Mouse (Mus musculus): Measurements from ENCODE around the gene Akr1d1.

Akr1d1 gene

DNA sequence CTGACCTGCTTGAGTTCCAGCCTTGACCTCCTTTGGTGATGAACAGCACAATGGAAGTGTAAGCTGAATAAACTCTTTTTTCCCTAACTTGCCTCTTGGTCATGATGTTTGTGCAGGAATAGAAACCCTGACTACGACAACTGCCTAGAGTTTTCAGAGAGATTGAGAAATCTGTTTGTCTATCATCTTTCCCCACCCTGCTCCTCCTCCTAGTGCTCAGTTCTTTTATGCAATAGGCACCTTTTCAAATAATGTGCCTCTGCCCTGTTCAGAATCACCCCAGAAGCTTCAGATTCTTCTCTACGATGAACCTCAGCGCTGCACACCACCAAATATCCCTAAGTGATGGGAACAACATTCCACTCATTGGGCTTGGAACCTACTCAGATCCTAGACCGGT lies at the start of gene Akr1d1:
Gene Akr1d1 (plus strand): TSS at position 234 of the 400 bp plus-strand sequence.
- no peak for DNase-seq (ENCODE audit: low read depth)

- no peak for DNase-seq (ENCODE audit: low read depth)
These were observed 48.8 kb upstream of the Akr1d1 start for GRCm38 (mm10) chr6:37481147-37481546.

- DNase-seq (ENCODE audit: low read depth), result no peak
These were observed 46.7 kb upstream of the Akr1d1 start for GRCm38 (mm10) chr6:37483262-37483661.

DNA sequence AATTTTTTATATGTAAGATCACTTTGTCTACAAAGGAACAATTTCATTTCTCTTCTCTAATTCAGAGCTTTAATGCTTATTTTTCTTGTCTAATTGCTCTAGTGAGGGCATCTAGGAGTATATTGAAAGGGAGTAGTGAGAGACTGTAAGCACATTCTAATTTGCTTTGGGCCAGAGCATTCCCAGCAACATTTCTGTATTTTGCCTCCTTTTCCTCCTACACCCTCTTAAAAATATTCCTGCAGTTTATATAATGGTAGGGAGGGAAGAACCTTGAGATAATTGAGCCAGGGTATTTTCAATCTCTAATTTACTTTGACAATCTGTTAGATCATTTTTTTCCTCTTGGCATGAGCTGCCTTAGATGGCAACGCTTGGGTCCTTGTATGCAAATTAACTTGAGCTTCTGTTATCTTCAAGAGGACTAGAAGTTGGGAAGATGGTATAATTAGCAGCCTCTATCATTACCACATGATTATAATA lies 45.3 kb upstream of the Akr1d1 start:
- DNase-seq (ENCODE audit: low read depth), result no peak

DNA sequence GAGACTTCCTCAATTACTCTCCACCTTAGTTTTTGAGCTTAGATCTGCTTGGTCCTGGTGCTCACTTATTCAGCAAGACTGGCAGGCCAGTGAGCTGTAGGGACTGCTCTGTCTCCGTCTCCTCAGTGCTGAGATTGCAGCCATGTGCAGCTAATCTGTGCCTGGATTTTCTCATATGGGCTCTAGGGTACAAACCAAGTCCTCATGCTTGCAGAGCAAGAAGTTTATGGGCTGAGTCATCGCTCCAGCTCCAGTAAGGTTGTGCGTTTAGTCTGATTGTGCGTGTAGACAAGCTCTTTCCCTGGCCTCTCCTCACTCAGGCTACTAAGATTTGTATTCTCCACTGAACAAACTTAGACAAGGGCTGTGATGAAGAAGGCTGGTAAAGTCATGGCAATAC lies 43.5 kb upstream of the Akr1d1 start:
- DNase-seq (ENCODE audit: low read depth), result peak; percentile 54

- DNase-seq (ENCODE audit: low read depth), result peak; percentile 33
These were observed 37.7 kb upstream of the Akr1d1 start for GRCm38 (mm10) chr6:37492241-37492640.

GRCm38 (mm10) chr6:37494957-37495356 lies 35.0 kb upstream of the Akr1d1 start:
- no peak for DNase-seq (ENCODE audit: low read depth)

GRCm38 (mm10) chr6:37496866-37497265 lies 33.1 kb upstream of the Akr1d1 start:
- peak; percentile 18 for DNase-seq (ENCODE audit: low read depth)

DNA sequence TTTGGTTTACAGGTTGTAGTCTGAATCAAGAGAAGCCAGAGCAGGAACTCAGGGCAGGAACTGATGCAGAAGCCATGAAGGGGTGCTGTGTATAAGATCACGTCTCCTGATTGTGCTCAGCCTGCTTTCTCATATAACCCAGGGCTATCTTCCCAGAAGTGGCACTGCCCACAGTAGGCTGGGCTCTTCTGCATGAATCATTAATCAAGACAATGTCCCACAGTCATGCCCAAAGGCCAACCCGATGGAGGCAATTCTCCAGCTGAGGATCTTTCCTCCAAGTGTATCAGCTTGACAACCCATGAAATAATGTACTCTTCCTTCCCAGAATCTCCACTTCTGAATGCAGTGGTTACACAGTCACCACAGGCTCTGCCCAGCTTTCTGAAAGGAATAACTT lies 24.4 kb upstream of the Akr1d1 start:
- DNase-seq (ENCODE audit: low read depth), result no peak

GRCm38 (mm10) chr6:37506909-37507515 lies 23.0 kb upstream of the Akr1d1 start:
- DNase-seq (ENCODE audit: low read depth), result no peak

GRCm38 (mm10) chr6:37510786-37511185 lies 19.2 kb upstream of the Akr1d1 start:
- no peak for DNase-seq (ENCODE audit: low read depth)

GRCm38 (mm10) chr6:37520631-37521375 lies 9.2 kb upstream of the Akr1d1 start:
- DNase-seq (ENCODE audit: low read depth), result peak; percentile 17

DNA sequence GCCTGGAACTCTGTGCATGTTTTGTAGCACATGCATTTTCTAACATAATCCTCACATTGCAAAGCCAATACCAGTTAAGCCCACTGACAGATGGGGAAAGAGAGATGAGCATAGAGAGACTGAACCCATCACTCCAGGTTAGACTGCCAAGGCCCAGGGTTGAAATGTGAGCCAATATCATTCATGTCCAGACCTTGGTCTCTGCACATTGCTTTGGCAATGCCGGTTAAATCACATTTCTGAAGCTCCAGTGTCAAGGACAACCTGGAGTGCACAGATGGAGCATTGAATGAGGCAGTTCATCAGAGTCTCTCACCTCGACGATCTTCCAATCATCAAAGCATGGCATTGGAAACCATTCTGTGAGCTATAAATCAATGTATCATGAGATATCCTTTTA lies 2.1 kb downstream of the Akr1d1 start:
- DNase-seq (ENCODE audit: low read depth), result no peak

DNA sequence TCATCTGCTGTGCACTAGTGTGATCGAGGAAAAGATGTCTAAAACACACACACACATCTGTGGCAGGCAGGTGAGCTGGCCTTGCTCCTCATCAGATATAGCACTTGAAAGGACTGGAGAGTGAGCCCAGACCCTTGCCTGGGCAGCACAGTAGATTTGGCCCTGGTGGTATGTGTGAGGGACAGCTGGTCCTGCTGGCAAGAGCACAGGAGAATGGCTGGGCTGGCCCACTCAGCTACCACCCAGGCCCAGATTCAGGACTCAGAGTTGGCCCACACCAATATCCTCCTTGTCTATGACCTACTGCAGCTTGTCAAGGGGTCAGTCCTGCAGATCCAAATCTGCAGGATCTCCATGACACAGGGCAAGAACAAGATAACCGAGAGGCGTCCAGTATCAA lies 6.9 kb downstream of the Akr1d1 start:
- DNase-seq (ENCODE audit: low read depth), result no peak

GRCm38 (mm10) chr6:37537801-37538200 lies 7.8 kb downstream of the Akr1d1 start:
- no peak for DNase-seq (ENCODE audit: low read depth)

DNA sequence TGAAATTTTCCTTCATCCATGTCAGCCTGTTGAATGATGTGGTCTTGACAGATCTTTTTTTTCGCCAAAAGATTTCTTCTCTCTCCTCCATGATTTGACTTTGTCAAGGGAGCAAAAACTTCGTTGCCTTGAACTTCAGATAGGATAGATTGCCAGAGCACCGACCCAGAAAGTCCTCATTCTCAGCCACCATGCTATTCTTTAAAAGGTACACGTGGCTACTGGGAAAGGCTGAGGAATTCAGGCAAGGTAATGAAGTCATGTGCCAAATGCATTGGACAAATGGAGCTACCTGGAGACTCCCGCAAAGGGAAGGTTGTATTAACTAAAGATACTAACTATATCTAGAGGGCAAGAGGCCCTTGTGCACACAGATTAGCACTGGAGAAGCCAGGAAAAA lies 8.8 kb downstream of the Akr1d1 start:
- no peak for DNase-seq (ENCODE audit: low read depth)

DNA sequence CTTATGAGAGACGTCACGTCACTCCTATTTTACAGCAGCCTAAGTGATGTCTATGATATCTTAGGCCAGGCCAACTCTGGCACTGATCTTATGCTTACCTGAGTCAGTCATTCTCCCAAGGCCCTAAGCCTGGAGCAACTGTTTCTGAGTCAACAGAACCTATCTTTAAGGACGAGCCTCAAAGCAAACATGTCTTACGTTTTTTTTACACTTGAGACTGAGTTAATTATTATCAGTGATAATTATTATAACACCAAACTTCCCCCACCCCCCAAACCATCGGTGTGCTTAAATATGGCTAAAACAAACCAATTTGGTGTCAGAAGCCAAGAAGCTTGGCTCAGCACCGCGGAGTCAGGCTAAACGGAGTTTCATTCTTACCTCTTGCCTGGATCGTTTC lies 9.4 kb downstream of the Akr1d1 start:
- DNase-seq (ENCODE audit: low read depth), result no peak

GRCm38 (mm10) chr6:37540113-37540512 lies 10.1 kb downstream of the Akr1d1 start:
- DNase-seq (ENCODE audit: low read depth), result no peak

DNA sequence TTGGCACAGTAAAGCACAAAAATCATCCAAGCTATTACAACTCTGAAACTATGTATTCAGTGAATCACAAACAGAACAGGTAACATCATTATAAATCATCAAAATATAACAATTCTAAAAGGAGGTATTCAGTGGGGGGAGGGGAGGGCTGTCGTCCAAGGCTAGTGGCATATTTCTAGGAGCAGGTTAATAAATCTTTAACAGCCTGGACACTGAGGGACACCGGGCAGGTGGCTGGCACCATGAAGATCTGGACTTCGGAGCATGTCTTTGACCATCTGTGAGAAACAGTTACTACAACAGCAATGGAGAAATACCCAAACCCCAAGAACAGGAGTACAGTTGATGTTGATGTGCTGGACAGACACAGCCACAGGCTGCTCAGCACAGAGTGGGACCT lies 11.2 kb downstream of the Akr1d1 start:
- no peak for DNase-seq (ENCODE audit: low read depth)

DNA sequence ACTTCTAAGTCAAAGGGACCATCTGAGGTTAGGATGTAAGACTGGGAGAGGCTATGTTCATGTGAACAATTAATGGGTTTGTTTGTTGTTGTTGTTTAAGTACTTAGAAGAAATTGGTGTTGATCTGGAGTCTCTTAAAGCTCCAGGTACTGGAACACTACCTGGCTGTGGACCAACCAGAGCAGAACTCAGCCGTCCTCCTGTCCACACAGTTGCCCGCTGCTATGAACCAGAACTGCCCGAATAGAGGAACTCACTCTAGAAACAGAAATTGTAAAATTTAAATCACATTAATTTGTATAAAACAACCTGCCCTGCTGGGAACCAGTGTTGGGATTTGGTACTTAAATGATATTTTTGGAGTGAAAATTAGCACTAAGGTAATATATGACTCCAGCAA lies 12.2 kb downstream of the Akr1d1 start:
- DNase-seq (ENCODE audit: low read depth), result no peak

- peak; percentile 63 for DNase-seq (ENCODE audit: low read depth)
These were observed 22.8 kb downstream of the Akr1d1 start for GRCm38 (mm10) chr6:37552760-37553159.

- peak; percentile 22 for DNase-seq (ENCODE audit: low read depth)
These were observed 24.0 kb downstream of the Akr1d1 start for GRCm38 (mm10) chr6:37553926-37554325.

GRCm38 (mm10) chr6:37554327-37554726 lies 24.4 kb downstream of the Akr1d1 start:
- DNase-seq (ENCODE audit: low read depth), result peak; percentile 55

GRCm38 (mm10) chr6:37563861-37564260 lies 33.9 kb downstream of the Akr1d1 start:
- DNase-seq (ENCODE audit: low read depth), result no peak

Data from NIH3T3 (cell line).